Mouse (Mus musculus) G1E (cell line): ENCODE measurements around the gene Usp18.

Experiments used
- CTCF ChIP-seq: IDR thresholded peaks from 2 replicates; pipeline ENCODE4 v1.5.1; 2012; ENCODE audit warnings: low read depth, low read length, inconsistent platforms, mixed read lengths
- GATA1 ChIP-seq: IDR thresholded peaks from 2 replicates; pipeline ENCODE4 v1.6.1; 2012; ENCODE audit warnings: borderline replicate concordance, low read length, inconsistent platforms, mixed read lengths
- GATA2 ChIP-seq: IDR thresholded peaks from 2 replicates; pipeline ENCODE4 v1.6.1; 2012; ENCODE audit warnings: low read depth, low read length, inconsistent platforms, borderline replicate concordance
- TAL1 ChIP-seq: conservative IDR thresholded peaks from 2 replicates; pipeline ENCODE4 v1.6.1; 2012; ENCODE audit warnings: low read depth, low read length, inconsistent platforms, mixed read lengths

- TF ChIP-seq CTCF (no peak), GATA1 (no peak), GATA2 (no peak), TAL1 (no peak)
These were observed 5.5 kb downstream of the Usp18 start for GRCm38 (mm10) chr6:121251256-121251655.
